Mouse (Mus musculus) forebrain, embryonic 11.5 days (tissue): Measurements from ENCODE around the gene Rangap1. TPM values are rescaled to one million over a fixed set of nuclear protein-coding genes. Genes with fewer than 3 reads are reported as not detected.
"Not testable (repeated sequence)": the region's sequence is repeated elsewhere in the genome, so short reads cannot be mapped to it uniquely, and the experiment has no call there.

ENCODE experiments used
- ATAC-seq: fragments of 200-750 bp; cut with Nextera tagmentation; replicated peaks from 2 replicates; pipeline ENCODE4 v1.8.0; 2017; ENCODE audit warnings: moderate TSS enrichment; ENCODE audit not compliant: low FRiP score
- DNase-seq: peaks from one replicate; pipeline ENCODE4 v3.0.0-alpha.2; 2017; ENCODE audit warnings: low spot score
- H3K27ac ChIP-seq: fragments of 300-500 bp; sonication (generic); 2 replicates; pipeline ENCODE4 v1.5.1; 2014; ENCODE audit warnings: low read depth, low read length
- H3K27me3 ChIP-seq: fragments of 300-500 bp; sonication (generic); 2 replicates; pipeline ENCODE4 v1.6.1; 2014; ENCODE audit warnings: mild to moderate bottlenecking, low read length, mixed read lengths; ENCODE audit not compliant: control insufficient read depth, insufficient read depth
- H3K36me3 ChIP-seq: fragments of 300-500 bp; sonication (generic); 2 replicates; pipeline ENCODE4 v1.6.1; 2014; ENCODE audit warnings: mild to moderate bottlenecking, low read length, moderate library complexity, mixed read lengths; ENCODE audit not compliant: control insufficient read depth, insufficient read depth
- H3K4me1 ChIP-seq: fragments of 300-500 bp; sonication (generic); replicated peaks from 2 replicates; pipeline ENCODE4 v1.6.1; 2014; ENCODE audit warnings: low read length, mixed read lengths; ENCODE audit not compliant: control insufficient read depth, insufficient read depth
- H3K4me2 ChIP-seq: fragments of 300-500 bp; sonication (generic); 2 replicates; pipeline ENCODE4 v1.6.1; 2014; ENCODE audit warnings: low read depth, mild to moderate bottlenecking, low read length, moderate library complexity, mixed read lengths; ENCODE audit not compliant: severe bottlenecking
- H3K4me3 ChIP-seq: fragments of 300-500 bp; sonication (generic); 2 replicates; pipeline ENCODE4 v1.5.1; 2014; ENCODE audit warnings: low read depth, low read length
- H3K9ac ChIP-seq: fragments of 300-500 bp; sonication (generic); 2 replicates; pipeline ENCODE4 v1.6.1; 2014; ENCODE audit warnings: low read length
- H3K9me3 ChIP-seq: fragments of 300-500 bp; sonication (generic); 2 replicates; pipeline ENCODE4 v1.6.1; 2016; ENCODE audit warnings: low read length, mixed read lengths; ENCODE audit not compliant: control insufficient read depth
- WGBS: fragments of 180-500 bp; shearing (Covaris S2); extraction: QIAGEN DNeasy Blood & Tissue Kit; methylation state at CpG from one replicate; pipeline ENCODE4 v1.1.7; 2014; 5-methylcytosine and 5-hydroxymethylcytosine counted together
- polyA plus RNA-seq: library from polyadenylated mRNA; unstranded; fragments of >200 nt; fragmentation: Nextera tagmentation; extraction: Ambion mirVana; gene quantifications from 2 replicates; pipeline ENCODE4 v1.2.1, GENCODE M21; 2014

Rangap1 gene
- polyA plus RNA-seq, 1 experiment from 2014 or later = 172 TPM

DNA sequence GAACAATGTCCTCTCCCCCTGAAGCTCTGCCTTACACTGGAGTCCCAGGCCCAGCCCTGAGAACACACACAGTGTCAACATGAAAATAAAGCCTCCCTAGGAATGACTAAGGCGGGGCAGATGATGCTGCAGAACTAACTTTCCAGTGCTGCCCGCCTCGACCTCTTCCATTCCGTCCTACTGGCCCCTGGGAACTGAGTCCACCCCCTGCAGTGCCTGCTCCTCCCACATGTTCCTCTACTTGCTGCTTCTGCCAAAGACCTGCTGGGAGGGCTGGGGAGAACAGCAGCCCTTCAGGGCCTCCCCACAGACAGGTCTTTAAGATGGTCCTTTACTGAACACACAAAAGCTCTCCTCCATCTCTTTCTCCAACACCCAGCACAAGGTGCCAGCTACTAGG is 34.5 kb downstream of the Rangap1 start:
- Histone ChIP-seq H3K36me3 (peaks cover 40% of the 10 kb centered on the region), H3K9me3 (no peaks in the 10 kb centered on the region), H3K4me1 (no peaks in the 10 kb centered on the region), H3K4me3 (no peak overlapping the region), H3K27me3 (no peaks in the 10 kb centered on the region), H3K27ac (no peak overlapping the region), H3K9ac (no peak overlapping the region), H3K4me2 (no peak overlapping the region)
- ATAC-seq = no peak
- WGBS = 76% methylated on average over 4 of the region's 4 CpGs
- no peak for DNase-seq

DNA sequence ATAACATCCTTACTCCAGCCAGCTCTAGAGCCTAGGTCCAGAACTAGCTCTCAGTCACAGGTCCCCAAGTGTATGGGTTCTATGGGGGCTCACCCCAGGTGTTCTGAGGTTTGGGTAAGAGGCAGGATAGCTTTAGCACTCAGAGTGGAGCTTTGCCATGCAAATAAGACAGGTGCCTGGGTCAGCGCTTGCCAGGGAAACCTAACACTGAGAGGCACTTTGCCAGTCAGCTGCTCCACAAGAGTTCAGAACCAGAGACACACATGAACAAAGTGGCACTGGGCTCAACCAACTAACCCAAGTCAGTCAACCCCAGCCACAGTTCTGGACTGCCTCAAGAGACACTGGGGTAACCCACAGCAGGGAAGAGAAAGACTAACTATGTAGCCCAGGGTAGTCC is 35.6 kb downstream of the Rangap1 start:
- Histone ChIP-seq H3K36me3 (peaks cover 44% of the 10 kb centered on the region), H3K4me3 (no peak overlapping the region), H3K27me3 (no peaks in the 10 kb centered on the region), H3K4me2 (no peak overlapping the region), H3K27ac (no peak overlapping the region), H3K9me3 (no peaks in the 10 kb centered on the region), H3K4me1 (no peaks in the 10 kb centered on the region), H3K9ac (no peak overlapping the region)
- no peak for ATAC-seq
- no peak for DNase-seq
- WGBS = 100% methylated on average over 1 of the region's 1 CpGs

DNA sequence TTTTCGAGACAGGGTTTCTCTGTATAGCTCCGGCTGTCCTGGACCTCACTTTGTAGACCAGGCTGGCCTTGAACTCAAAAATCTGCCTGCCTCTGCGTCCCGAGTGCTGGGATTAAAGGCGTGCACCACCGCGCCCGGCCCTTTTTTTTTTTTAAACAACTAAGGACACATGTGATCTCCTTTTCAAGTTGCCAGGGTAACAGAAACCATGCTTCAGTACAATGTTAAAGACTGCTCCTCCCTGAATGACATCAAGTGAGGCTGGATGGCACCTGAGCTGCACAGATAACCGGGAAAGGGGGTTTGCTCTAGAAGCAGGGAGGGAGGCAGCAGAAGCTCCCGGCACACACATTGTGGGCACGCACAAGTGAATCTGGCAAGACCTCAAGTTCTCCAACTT is 36.3 kb downstream of the Rangap1 start:
- Histone ChIP-seq H3K4me3 (no peak overlapping the region), H3K27me3 (no peaks in the 10 kb centered on the region), H3K9ac (no peak overlapping the region), H3K4me1 (no peaks in the 10 kb centered on the region), H3K27ac (no peak overlapping the region), H3K4me2 (no peak overlapping the region), H3K9me3 (no peaks in the 10 kb centered on the region), H3K36me3 (peaks cover 44% of the 10 kb centered on the region)
- no peak for DNase-seq
- no peak for ATAC-seq
- whole genome bisulfite sequencing = 94% methylated on average over 11 of the region's 11 CpGs

DNA sequence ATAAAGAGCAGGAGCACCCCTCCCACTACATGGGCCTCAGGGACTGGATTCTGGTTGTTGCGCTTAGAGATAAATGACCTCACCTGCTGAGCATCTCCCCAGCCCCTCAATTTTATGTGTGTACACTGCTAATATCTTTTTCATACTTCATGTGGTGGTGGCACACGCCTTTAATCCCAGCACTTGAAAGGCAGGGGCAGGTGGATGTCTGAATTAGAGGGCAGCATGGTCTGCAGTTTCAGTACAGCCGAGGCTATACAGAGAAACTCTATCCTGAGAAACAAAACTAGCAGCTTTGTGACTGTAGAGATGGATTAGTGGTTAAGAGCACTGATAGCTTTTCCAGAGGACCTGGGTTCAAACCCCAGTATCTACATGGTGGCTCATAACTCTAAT is 42.2 kb downstream of the Rangap1 start:
- H3K4me2 ChIP-seq = no peak overlapping the region
- no peaks in the 10 kb centered on the region for H3K4me1 ChIP-seq
- DNase-seq = no peak
- no peak overlapping the region for H3K27ac ChIP-seq
- H3K9me3 ChIP-seq = no peaks in the 10 kb centered on the region
- 86% methylated on average over 3 of the region's 3 CpGs for WGBS
- no peak overlapping the region for H3K9ac ChIP-seq
- H3K36me3 ChIP-seq = peaks cover 19% of the 10 kb centered on the region
- H3K27me3 ChIP-seq = no peaks in the 10 kb centered on the region
- ATAC-seq = no peak
- H3K4me3 ChIP-seq = no peak overlapping the region

DNA sequence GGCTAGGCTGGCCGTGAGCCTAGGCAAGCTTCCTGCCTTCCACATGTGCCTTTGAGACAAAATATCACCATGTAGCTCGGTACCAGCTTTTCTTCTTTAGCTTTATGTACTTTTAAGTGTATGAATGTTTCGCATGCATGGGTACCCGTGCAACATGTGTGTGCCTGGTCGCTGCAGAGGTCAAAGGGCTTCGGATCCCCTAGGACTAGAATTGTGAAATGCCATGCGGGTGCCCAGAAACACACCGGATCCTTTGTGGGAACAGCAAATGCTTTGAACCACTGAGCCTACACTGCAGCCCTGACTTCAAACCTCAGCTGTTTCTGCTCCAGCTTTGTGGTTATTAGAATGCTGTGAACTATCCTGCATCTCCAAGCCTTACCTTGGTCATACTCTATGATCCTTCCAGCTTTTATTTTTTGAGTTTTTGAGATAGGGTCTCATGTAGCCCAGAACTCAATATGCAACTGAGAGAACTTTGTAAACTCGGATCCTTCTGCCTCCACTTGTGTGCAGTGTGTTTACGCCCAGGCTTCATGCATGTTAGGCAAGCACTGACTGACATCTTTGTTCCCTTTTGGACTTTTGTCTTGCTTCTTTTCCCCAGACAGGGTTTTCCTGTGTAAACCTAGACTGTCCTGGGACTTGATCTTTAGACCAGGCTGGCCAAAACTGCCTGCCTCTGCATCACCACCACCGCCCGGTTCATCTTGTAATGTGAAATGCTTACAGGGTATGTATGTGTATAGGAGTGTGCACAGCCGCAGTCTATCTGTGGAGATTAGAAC is 42.8 kb downstream of the Rangap1 start:
- no peak for ATAC-seq
- H3K27ac ChIP-seq = no peak overlapping the region
- no peaks in the 10 kb centered on the region for H3K27me3 ChIP-seq
- no peak overlapping the region for H3K4me2 ChIP-seq
- H3K4me1 ChIP-seq = no peaks in the 10 kb centered on the region
- DNase-seq = no peak
- H3K9ac ChIP-seq = no peak overlapping the region
- 93% methylated on average over 13 of the region's 13 CpGs for WGBS
- no peaks in the 10 kb centered on the region for H3K9me3 ChIP-seq
- no peak overlapping the region for H3K4me3 ChIP-seq
- H3K36me3 ChIP-seq = peaks cover 17% of the 10 kb centered on the region

DNA sequence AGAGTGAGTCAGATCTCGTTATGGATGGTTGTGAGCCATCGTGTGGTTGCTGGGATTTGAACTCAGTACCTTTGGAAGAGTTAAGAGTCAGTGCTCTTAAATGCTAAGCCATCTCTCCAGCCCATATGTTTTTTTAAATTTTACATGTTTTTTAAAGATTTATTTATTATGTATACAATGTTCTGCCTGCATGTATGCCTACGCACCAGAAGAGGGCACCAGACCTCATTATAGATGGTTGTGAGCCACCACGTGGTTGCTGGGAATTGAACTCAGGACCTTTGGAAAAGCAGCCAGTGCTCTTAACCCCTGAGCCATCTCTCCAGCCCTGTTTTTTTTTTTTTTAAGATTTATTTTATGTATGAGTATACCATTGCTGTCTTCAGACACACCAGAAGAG is 44.0 kb downstream of the Rangap1 start:
- H3K36me3 ChIP-seq = peaks cover 13% of the 10 kb centered on the region
- not testable (repeated sequence) for H3K27ac ChIP-seq, ATAC-seq, H3K9me3 ChIP-seq, H3K4me1 ChIP-seq, H3K9ac ChIP-seq, H3K27me3 ChIP-seq, DNase-seq, H3K4me3 ChIP-seq, H3K4me2 ChIP-seq
- WGBS = 75% methylated on average over 4 of the region's 4 CpGs

DNA sequence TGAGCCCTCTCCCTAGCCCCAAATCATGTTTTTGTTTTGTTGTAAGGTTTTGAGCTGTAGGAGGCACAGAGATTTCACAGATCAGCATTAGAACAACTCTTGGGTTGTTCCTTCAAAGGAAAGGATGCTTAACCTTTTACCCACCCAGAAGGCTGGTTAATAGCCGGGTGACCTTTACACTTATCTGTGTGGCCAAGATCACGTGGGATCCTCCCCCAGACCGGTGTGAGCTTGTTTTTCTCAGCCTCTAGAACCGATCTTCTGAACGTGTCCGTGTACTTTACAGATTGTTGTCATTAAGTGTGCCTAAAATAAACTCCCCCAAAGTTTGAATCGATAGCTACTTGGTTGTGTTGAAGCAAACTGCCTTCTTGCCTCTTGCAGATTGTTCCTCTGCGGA is 44.7 kb downstream of the Rangap1 start:
- no peaks in the 10 kb centered on the region for H3K4me1 ChIP-seq
- no peak for DNase-seq
- no peak for ATAC-seq

DNA sequence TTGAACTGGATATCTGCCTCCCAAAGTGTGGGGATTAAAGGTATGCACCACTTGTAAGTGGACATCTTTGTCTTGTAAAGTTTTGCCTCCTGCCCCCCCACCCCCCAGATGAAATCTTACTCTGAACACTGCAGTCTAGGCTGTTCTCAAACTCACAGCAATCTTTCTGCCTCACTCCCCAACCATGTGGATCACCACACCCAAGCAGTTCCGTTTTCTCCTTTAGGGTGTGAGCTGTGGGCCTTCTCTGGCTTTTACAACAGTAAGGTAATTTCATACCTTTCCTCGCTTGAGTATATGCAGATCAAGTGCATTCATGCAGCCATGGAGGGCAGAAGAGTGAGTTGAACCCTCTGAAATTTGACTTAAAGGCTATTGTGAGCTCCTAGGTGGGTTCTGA is 45.2 kb downstream of the Rangap1 start:
- WGBS = 71% methylated on average over 2 of the region's 2 CpGs
- DNase-seq (no peak), ATAC-seq (no peak)
- H3K27ac ChIP-seq = no peak overlapping the region
- H3K27me3 ChIP-seq = peaks cover 3% of the 10 kb centered on the region; the same call in 1 of the 2 replicates
- H3K4me2 ChIP-seq = no peak overlapping the region
- no peaks in the 10 kb centered on the region for H3K9me3 ChIP-seq
- H3K4me3 ChIP-seq = no peak overlapping the region
- H3K4me1 ChIP-seq = no peaks in the 10 kb centered on the region
- no peak overlapping the region for H3K9ac ChIP-seq
- peaks cover 3% of the 10 kb centered on the region; the same call in 1 of the 2 replicates for H3K36me3 ChIP-seq

More for the DNA sequence above, 44.7 kb downstream of the Rangap1 start:
- H3K4me3 ChIP-seq = no peak overlapping the region
- H3K9me3 ChIP-seq = no peaks in the 10 kb centered on the region
- no peak overlapping the region for H3K9ac ChIP-seq
- H3K27me3 ChIP-seq = 0 out of 2 replicates have a peak, but pooled peaks cover 3% of the 10 kb centered on the region
- peaks cover 7% of the 10 kb centered on the region for H3K36me3 ChIP-seq
- 91% methylated on average over 8 of the region's 8 CpGs for WGBS
- H3K4me2 ChIP-seq = no peak overlapping the region
- no peak overlapping the region for H3K27ac ChIP-seq

DNA sequence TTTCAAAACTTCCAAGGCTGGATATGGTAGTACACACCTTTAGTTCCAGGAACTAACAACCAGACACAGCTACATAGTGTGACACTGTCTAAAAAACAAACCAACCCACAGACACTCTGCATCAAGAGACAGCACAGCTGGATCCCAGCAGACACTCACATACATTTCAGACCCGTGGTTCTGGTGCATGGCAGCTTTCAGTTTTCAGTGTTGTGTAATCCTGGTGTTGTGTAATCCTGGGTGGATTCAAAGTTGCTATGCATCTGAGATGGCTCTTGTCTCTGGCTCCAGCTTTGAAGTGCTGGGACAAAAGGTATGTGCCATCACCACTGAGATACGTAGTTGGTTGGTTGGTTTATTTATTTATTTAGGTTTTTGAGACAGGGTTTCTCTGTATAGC is 46.8 kb downstream of the Rangap1 start:
- Histone ChIP-seq H3K4me2 (no peak overlapping the region), H3K9ac (no peak overlapping the region), H3K4me3 (no peak overlapping the region), H3K27ac (no peak overlapping the region), H3K4me1 (peaks cover 8% of the 10 kb centered on the region; the same call in 1 of the 2 replicates), H3K9me3 (no peaks in the 10 kb centered on the region), H3K27me3 (peaks cover 19% of the 10 kb centered on the region), H3K36me3 (no peaks in the 10 kb centered on the region; the same call in 1 of the 2 replicates)
- DNase-seq = no peak
- ATAC-seq = no peak
- 73% methylated on average over 2 of the region's 2 CpGs for WGBS
